12 mouse cellular contexts compared by ENCODE assay signal in genomic region chr2:165741526-165742050, GRCm38 (mm10).
DNase-seq lines count a peak whose midpoint lies in the region; ATAC-seq and TF ChIP-seq lines count a peak whose summit lies in the region.
"Had no signal": no experiment of that assay in that cellular context is flagged by ENCODE, and none has a peak within 500 bp of the region (broad histone marks: within the 10 kb centered on the region; RNA-seq: fewer than 3 reads in every experiment).

No protein-coding gene starts in this region.

- 0 out of 2 replicates have a peak overlapping the region, but pooled peaks have one; percentile 0 for H3K4me2 ChIP-seq in neural tube, embryonic 12.5 days (replicated peaks)
- no peak overlapping the region for H3K4me2 ChIP-seq in embryonic facial prominence, embryonic 15.5 days (replicated peaks)

- TF ChIP-seq CTCF in heart, adult 2 months (IDR thresholded peaks at IDR 0.05), result no peak

- H3K4me3 ChIP-seq in heart, embryonic 10.5 days, result 0 out of 2 replicates have a peak overlapping the region, but pooled peaks have one; percentile 2
- H3K4me3 ChIP-seq in heart, adult 2 months, result no peak overlapping the region
- no peak overlapping the region for H3K4me3 ChIP-seq in neural tube, embryonic 12.5 days
- no peak overlapping the region for H3K4me3 ChIP-seq in embryonic facial prominence, embryonic 15.5 days (replicated peaks)
- H3K4me3 ChIP-seq: megakaryocyte, embryonic 14.5 days had no signal

- intact Hi-C loops in heart, adult 2 months (cut with DNase I), result no loop called here

- no peak for TF ChIP-seq EP300 in heart, adult 2 months (IDR thresholded peaks at IDR 0.05; ENCODE audit: insufficient read depth, low read depth, low read length)

- no peak for DNase-seq in heart, embryonic 10.5 days (ENCODE audit: low spot score)
- DNase-seq in heart, adult 2 months, result no peak
- DNase-seq in neural tube, embryonic 10.5 days (ENCODE audit: extremely low spot score, low spot score), result no peak
- DNase-seq in retina, postnatal 1 day, result no peak
- no peak for DNase-seq in lung, postnatal 10 days
- DNase-seq: cerebellum, adult 18-20 months; heart, postnatal 14 days; kidney, adult 2 months; left cerebral cortex, postnatal 4 days had no signal

- ATAC-seq in neural tube, embryonic 12.5 days (ENCODE audit: low FRiP score, low read depth), result no peak
- no peak for ATAC-seq in embryonic facial prominence, embryonic 15.5 days (ENCODE audit: insufficient number of reproducible peaks, low FRiP score, low TSS enrichment, low read depth)

- peaks cover 21% of the 10 kb centered on the region for H3K27me3 ChIP-seq in heart, embryonic 10.5 days (ENCODE audit: insufficient read depth, poor library complexity, severe bottlenecking)
- H3K27me3 ChIP-seq in heart, adult 2 months (ENCODE audit: control insufficient read depth, insufficient read depth, low read length), result no peaks in the 10 kb centered on the region
- H3K27me3 ChIP-seq in neural tube, embryonic 12.5 days (replicated peaks), result 0 out of 2 replicates have a peak, but pooled peaks cover 3% of the 10 kb centered on the region
- H3K27me3 ChIP-seq in embryonic facial prominence, embryonic 15.5 days, result no peaks in the 10 kb centered on the region

- H3K36me3 ChIP-seq in heart, embryonic 10.5 days, result no peaks in the 10 kb centered on the region
- no peaks in the 10 kb centered on the region for H3K36me3 ChIP-seq in heart, adult 2 months (ENCODE audit: control insufficient read depth, insufficient read depth, low read length)
- no peaks in the 10 kb centered on the region for H3K36me3 ChIP-seq in neural tube, embryonic 12.5 days
- no peaks in the 10 kb centered on the region for H3K36me3 ChIP-seq in embryonic facial prominence, embryonic 15.5 days

- 18% methylated on average over 11 of the region's 11 CpGs for WGBS in heart, embryonic 10.5 days
- WGBS in heart, adult 2 months, result 61% methylated on average over 11 of the region's 11 CpGs
- 16% methylated on average over 11 of the region's 11 CpGs for WGBS in neural tube, embryonic 12.5 days
- WGBS in embryonic facial prominence, embryonic 15.5 days, result 28% methylated on average over 11 of the region's 11 CpGs

- no peak overlapping the region for H3K9ac ChIP-seq in heart, adult 2 months (ENCODE audit: low read depth, low read length)
- no peak overlapping the region for H3K9ac ChIP-seq in neural tube, embryonic 12.5 days
- no peak overlapping the region for H3K9ac ChIP-seq in embryonic facial prominence, embryonic 15.5 days

- no peak for TF ChIP-seq POLR2A in heart, adult 2 months (IDR thresholded peaks at IDR 0.05; ENCODE audit: insufficient read depth, low read depth, low read length)

- peaks cover 10% of the 10 kb centered on the region for H3K4me1 ChIP-seq in heart, embryonic 10.5 days
- no peaks in the 10 kb centered on the region for H3K4me1 ChIP-seq in heart, adult 2 months (ENCODE audit: control insufficient read depth, insufficient read depth, low read length)
- peaks cover 13% of the 10 kb centered on the region; the same call in 1 of the 2 replicates for H3K4me1 ChIP-seq in neural tube, embryonic 12.5 days
- peaks cover 42% of the 10 kb centered on the region for H3K4me1 ChIP-seq in embryonic facial prominence, embryonic 15.5 days

- no peaks in the 10 kb centered on the region for H3K79me2 ChIP-seq in heart, adult 2 months (replicated peaks; ENCODE audit: control insufficient read depth, insufficient read depth, low read length)

- H3K27ac ChIP-seq in heart, embryonic 10.5 days, result no peak overlapping the region; the same call in 1 of the 2 replicates
- H3K27ac ChIP-seq in heart, adult 2 months, result no peak overlapping the region
- no peak overlapping the region for H3K27ac ChIP-seq in neural tube, embryonic 12.5 days
- H3K27ac ChIP-seq in embryonic facial prominence, embryonic 15.5 days (replicated peaks), result peak overlapping the region; percentile 68

- no peaks in the 10 kb centered on the region for H3K9me3 ChIP-seq in heart, embryonic 10.5 days
- H3K9me3 ChIP-seq in neural tube, embryonic 12.5 days, result no peaks in the 10 kb centered on the region
- H3K9me3 ChIP-seq in embryonic facial prominence, embryonic 15.5 days (replicated peaks), result no peaks in the 10 kb centered on the region
- H3K9me3 ChIP-seq: megakaryocyte, embryonic 14.5 days had no signal
